Mouse (Mus musculus) liver, adult 2 months (tissue): ENCODE measurements around the gene Rad9a.

Source experiments
- CTCF ChIP-seq: fragments of 200-500 bp; IDR thresholded peaks from 2 replicates; pipeline ENCODE4 v1.5.1; 2011; ENCODE audit warnings: low read depth, low read length, control low read depth
- POLR2A ChIP-seq: fragments of 200-500 bp; IDR thresholded peaks from 2 replicates; pipeline ENCODE4 v1.6.1; 2011; ENCODE audit warnings: low read length, control low read depth; ENCODE audit not compliant: insufficient read depth; ENCODE audit errors: extremely low read depth

GRCm38 (mm10) chr19:4194021-4194724, 7.3 kb downstream of the Rad9a start:
- TF ChIP-seq CTCF = no peak
- no peak for TF ChIP-seq POLR2A
